Mouse (Mus musculus) kidney, embryonic 16.5 days (tissue): ENCODE results near the gene Caprin1. TPM values are rescaled to one million over a fixed set of nuclear protein-coding genes. Genes with fewer than 3 reads are reported as not detected.

ENCODE experiments used
- ATAC-seq: fragments of 200-750 bp; cut with Nextera tagmentation; 2 replicates; pipeline ENCODE4 v1.8.0; 2017; ENCODE audit warnings: moderate TSS enrichment; ENCODE audit not compliant: low FRiP score, low TSS enrichment
- H3K27ac ChIP-seq: fragments of 300-500 bp; sonication (generic); 2 replicates; pipeline ENCODE4 v1.5.1; 2014; ENCODE audit warnings: low read length
- H3K27me3 ChIP-seq: fragments of 300-500 bp; sonication (generic); 2 replicates; pipeline ENCODE4 v1.6.1; 2014; ENCODE audit warnings: low read length, control low read depth, mixed read lengths; ENCODE audit not compliant: insufficient read depth
- H3K36me3 ChIP-seq: fragments of 300-500 bp; sonication (generic); 2 replicates; pipeline ENCODE4 v1.6.1; 2014; ENCODE audit warnings: low read length, control low read depth, mixed read lengths; ENCODE audit not compliant: insufficient read depth
- H3K4me1 ChIP-seq: fragments of 300-500 bp; sonication (generic); 2 replicates; pipeline ENCODE4 v1.6.1; 2014; ENCODE audit warnings: low read length, control low read depth, mixed read lengths; ENCODE audit not compliant: insufficient read depth
- H3K4me2 ChIP-seq: fragments of 300-500 bp; sonication (generic); replicated peaks from 2 replicates; pipeline ENCODE4 v1.6.1; 2014; ENCODE audit warnings: low read depth, low read length
- H3K4me3 ChIP-seq: fragments of 300-500 bp; sonication (generic); 2 replicates; pipeline ENCODE4 v1.5.1; 2014; ENCODE audit warnings: mild to moderate bottlenecking, low read length
- H3K9ac ChIP-seq: fragments of 300-500 bp; sonication (generic); replicated peaks from 2 replicates; pipeline ENCODE4 v1.6.1; 2014; ENCODE audit warnings: low read length
- H3K9me3 ChIP-seq: fragments of 300-500 bp; sonication (generic); 2 replicates; pipeline ENCODE4 v1.6.1; 2016; ENCODE audit warnings: low read length, control low read depth
- WGBS: fragments of 180-500 bp; shearing (Covaris S2); extraction: QIAGEN DNeasy Blood & Tissue Kit; methylation state at CpG from one replicate; pipeline ENCODE4 v1.1.7; 2014; 5-methylcytosine and 5-hydroxymethylcytosine counted together
- polyA plus RNA-seq: library from polyadenylated mRNA; unstranded; fragments of >200 nt; fragmentation: Nextera tagmentation; extraction: Ambion mirVana; gene quantifications from 2 replicates; pipeline ENCODE4 v1.2.1, GENCODE M21; 2015

Caprin1 gene
- polyA plus RNA-seq = 324 and 325 TPM in 2 replicates

GRCm38 (mm10) chr2:103797491-103798009 lies at the start of gene Caprin1:
TSS of gene Caprin1 (minus strand) at chr2:103797649.
- Histone ChIP-seq H3K4me2 (peak within 1 kb of the TSS; percentile 60), H3K9me3 (no peaks in the 10 kb centered on the region), H3K27me3 (no peaks in the 10 kb centered on the region), H3K4me1 (peaks cover 28% of the 10 kb centered on the region), H3K4me3 (peak within 1 kb of the TSS; percentile 95), H3K27ac (peak within 1 kb of the TSS; percentile 100), H3K9ac (peak within 1 kb of the TSS; percentile 98), H3K36me3 (peaks cover 12% of the 10 kb centered on the region)
- under 1% methylated on average over 33 of the region's 33 CpGs for WGBS
- peak; percentile 95 for ATAC-seq

GRCm38 (mm10) chr2:103846875-103847274 lies 49.4 kb upstream of the Caprin1 start:
- Histone ChIP-seq H3K4me1 (no peaks in the 10 kb centered on the region), H3K9ac (no peak overlapping the region), H3K4me2 (no peak overlapping the region), H3K27me3 (no peaks in the 10 kb centered on the region), H3K9me3 (no peaks in the 10 kb centered on the region), H3K36me3 (no peaks in the 10 kb centered on the region), H3K27ac (no peak overlapping the region), H3K4me3 (no peak overlapping the region)
- 81% methylated on average over 1 of the region's 1 CpGs for WGBS
- no peak for ATAC-seq

GRCm38 (mm10) chr2:103846271-103846670 lies 48.8 kb upstream of the Caprin1 start:
- ATAC-seq = no peak
- H3K4me1 ChIP-seq = no peaks in the 10 kb centered on the region
- 89% methylated on average over 4 of the region's 4 CpGs for WGBS

GRCm38 (mm10) chr2:103844016-103844415 lies 46.6 kb upstream of the Caprin1 start:
- 90% methylated on average over 2 of the region's 2 CpGs for WGBS
- no peaks in the 10 kb centered on the region for H3K4me1 ChIP-seq
- H3K9ac ChIP-seq = no peak overlapping the region
- no peak overlapping the region for H3K4me3 ChIP-seq
- no peak overlapping the region for H3K27ac ChIP-seq
- no peaks in the 10 kb centered on the region for H3K27me3 ChIP-seq
- ATAC-seq = no peak
- H3K9me3 ChIP-seq = no peaks in the 10 kb centered on the region
- no peaks in the 10 kb centered on the region for H3K36me3 ChIP-seq
- no peak overlapping the region for H3K4me2 ChIP-seq

More at GRCm38 (mm10) chr2:103846271-103846670, 48.8 kb upstream of the Caprin1 start:
- Histone ChIP-seq H3K27me3 (no peaks in the 10 kb centered on the region), H3K9ac (no peak overlapping the region), H3K4me3 (no peak overlapping the region), H3K36me3 (no peaks in the 10 kb centered on the region), H3K27ac (no peak overlapping the region), H3K4me2 (no peak overlapping the region), H3K9me3 (no peaks in the 10 kb centered on the region)

GRCm38 (mm10) chr2:103843321-103843720 lies 45.9 kb upstream of the Caprin1 start:
- ATAC-seq = no peak
- Histone ChIP-seq H3K27me3 (no peaks in the 10 kb centered on the region), H3K4me2 (no peak overlapping the region), H3K36me3 (no peaks in the 10 kb centered on the region), H3K4me1 (no peaks in the 10 kb centered on the region), H3K27ac (no peak overlapping the region), H3K4me3 (no peak overlapping the region), H3K9ac (no peak overlapping the region), H3K9me3 (no peaks in the 10 kb centered on the region)
- 92% methylated on average over 13 of the region's 13 CpGs for WGBS

- Histone ChIP-seq H3K4me1 (no peaks in the 10 kb centered on the region), H3K4me2 (no peak overlapping the region), H3K27me3 (no peaks in the 10 kb centered on the region), H3K27ac (no peak overlapping the region), H3K36me3 (no peaks in the 10 kb centered on the region), H3K9me3 (no peaks in the 10 kb centered on the region), H3K4me3 (no peak overlapping the region), H3K9ac (no peak overlapping the region)
- ATAC-seq = no peak
- WGBS = 87% methylated on average over 4 of the region's 5 CpGs
These were observed 44.9 kb upstream of the Caprin1 start for GRCm38 (mm10) chr2:103842299-103842698.

GRCm38 (mm10) chr2:103838483-103838882 lies 41.0 kb upstream of the Caprin1 start:
- H3K27ac ChIP-seq = no peak overlapping the region
- no peaks in the 10 kb centered on the region for H3K9me3 ChIP-seq
- ATAC-seq = no peak
- no peaks in the 10 kb centered on the region for H3K27me3 ChIP-seq
- H3K4me3 ChIP-seq = no peak overlapping the region
- H3K9ac ChIP-seq = no peak overlapping the region
- WGBS = 61% methylated on average over 3 of the region's 3 CpGs
- H3K4me1 ChIP-seq = no peaks in the 10 kb centered on the region
- H3K36me3 ChIP-seq = no peaks in the 10 kb centered on the region
- H3K4me2 ChIP-seq = no peak overlapping the region

GRCm38 (mm10) chr2:103837166-103837565 lies 39.7 kb upstream of the Caprin1 start:
- no peak overlapping the region for H3K4me3 ChIP-seq
- WGBS = 77% methylated on average over 4 of the region's 4 CpGs
- no peak overlapping the region for H3K27ac ChIP-seq
- no peaks in the 10 kb centered on the region for H3K4me1 ChIP-seq
- ATAC-seq = no peak
- H3K9ac ChIP-seq = no peak overlapping the region
- H3K4me2 ChIP-seq = no peak overlapping the region
- H3K27me3 ChIP-seq = no peaks in the 10 kb centered on the region
- H3K9me3 ChIP-seq = no peaks in the 10 kb centered on the region
- H3K36me3 ChIP-seq = no peaks in the 10 kb centered on the region

- ATAC-seq = no peak
- H3K4me2 ChIP-seq = no peak overlapping the region
- no peaks in the 10 kb centered on the region for H3K4me1 ChIP-seq
- 71% methylated on average over 11 of the region's 11 CpGs for WGBS
- no peak overlapping the region for H3K9ac ChIP-seq
- no peaks in the 10 kb centered on the region for H3K27me3 ChIP-seq
- H3K27ac ChIP-seq = no peak overlapping the region
- no peaks in the 10 kb centered on the region for H3K9me3 ChIP-seq
- no peaks in the 10 kb centered on the region for H3K36me3 ChIP-seq
- H3K4me3 ChIP-seq = no peak overlapping the region
These were observed 38.4 kb upstream of the Caprin1 start for GRCm38 (mm10) chr2:103835614-103836395.

- Histone ChIP-seq H3K4me1 (no peaks in the 10 kb centered on the region), H3K36me3 (no peaks in the 10 kb centered on the region), H3K9ac (no peak overlapping the region), H3K4me2 (no peak overlapping the region), H3K27me3 (no peaks in the 10 kb centered on the region), H3K27ac (no peak overlapping the region), H3K9me3 (no peaks in the 10 kb centered on the region), H3K4me3 (no peak overlapping the region)
- no peak for ATAC-seq
- 63% methylated on average over 3 of the region's 3 CpGs for WGBS
These were observed 36.5 kb upstream of the Caprin1 start for GRCm38 (mm10) chr2:103833816-103834445.
